Mouse (Mus musculus) small intestine, adult 2 months (tissue): ENCODE data around the gene Cdv3.

ENCODE experiments used
- CTCF ChIP-seq: fragments of 200-500 bp; IDR thresholded peaks from 2 replicates; pipeline ENCODE4 v1.5.1; 2012; ENCODE audit warnings: low read depth, mild to moderate bottlenecking, control low read depth, inconsistent platforms, low read length, moderate library complexity, mixed read lengths; ENCODE audit not compliant: insufficient replicate concordance, insufficient read length; ENCODE audit errors: extremely low read depth
- POLR2A ChIP-seq: fragments of 200-500 bp; IDR thresholded peaks from 2 replicates; pipeline ENCODE4 v1.6.1; 2012; ENCODE audit warnings: low read depth, mild to moderate bottlenecking, control low read depth, inconsistent platforms, low read length, moderate library complexity

DNA sequence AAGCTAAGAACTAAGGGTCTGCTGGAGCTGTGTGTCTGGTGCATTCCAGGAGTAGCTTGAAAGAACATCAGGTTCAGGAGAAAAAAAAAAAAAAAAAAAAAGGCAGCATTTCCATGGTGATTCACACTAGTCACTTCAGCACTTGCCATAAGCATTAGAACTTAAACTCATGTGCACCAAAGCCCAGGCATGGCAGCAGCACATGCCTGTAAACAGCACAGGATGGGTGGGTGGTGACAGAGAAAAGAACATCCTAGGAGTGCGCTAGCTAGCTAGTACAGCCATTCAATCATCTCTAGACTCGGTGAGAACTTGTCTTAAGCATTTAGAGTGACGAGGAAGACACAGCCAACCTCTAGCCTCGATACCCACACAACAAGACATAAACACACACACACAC is 7.1 kb downstream of the Cdv3 start:
- TF ChIP-seq POLR2A (no peak), CTCF (no peak)
